Mouse (Mus musculus): ENCODE results near the gene Rnf17. TPM values are rescaled to one million over a fixed set of nuclear protein-coding genes. Genes with fewer than 3 reads are reported as not detected.

The Rnf17 gene
- polyA plus RNA-seq, 1 experiment from 2014 or later = 3.6 TPM

GRCm38 (mm10) chr14:56365292-56365691, 37.1 kb upstream of the Rnf17 start:
- H3K27ac ChIP-seq (replicated peaks in 1 of 2; ENCODE audit: control insufficient read depth in 1 of 2, insufficient read depth in 1 of 2, low read depth in 2 of 2, low read length in 2 of 2) = no peak overlapping the region
- H3K27me3 ChIP-seq (ENCODE audit: control insufficient read depth, insufficient read depth, low read length) = peaks cover 58% of the 10 kb centered on the region
- no peaks in the 10 kb centered on the region for H3K9me3 ChIP-seq (ENCODE audit: control insufficient read depth, low read length)
- peak overlapping the region; percentile 65 for H3K4me2 ChIP-seq (ENCODE audit: low read length)
- H3K9ac ChIP-seq (ENCODE audit: low read length) = no peak overlapping the region
- H3K4me1 ChIP-seq (ENCODE audit: control insufficient read depth in 2 of 2, insufficient read depth in 2 of 2, low read length in 2 of 2) = peaks cover 0 to 9% of the 10 kb centered on the region in 2 experiments; a peak in 3 of 4 replicates
- no peaks in the 10 kb centered on the region for H3K36me3 ChIP-seq (ENCODE audit: control insufficient read depth, insufficient read depth, low read length)
- H3K4me3 ChIP-seq (ENCODE audit: control insufficient read depth in 1 of 2, insufficient read depth in 1 of 2, low read depth in 1 of 2, low read length in 2 of 2) = peak overlapping the region; percentile 39 to 40
- 24% methylated on average over 8 of the region's 8 CpGs for WGBS
- ATAC-seq (ENCODE audit: insufficient number of reproducible peaks, insufficient read depth, low FRiP score, low read depth) = no peak

GRCm38 (mm10) chr14:56366712-56367111, 35.7 kb upstream of the Rnf17 start:
- WGBS = 21% methylated on average over 15 of the region's 15 CpGs
- H3K27ac ChIP-seq (replicated peaks in 1 of 2; ENCODE audit: control insufficient read depth in 1 of 2, insufficient read depth in 1 of 2, low read depth in 2 of 2, low read length in 2 of 2) = no peak overlapping the region
- no peaks in the 10 kb centered on the region for H3K36me3 ChIP-seq (ENCODE audit: control insufficient read depth, insufficient read depth, low read length)
- peaks cover 0 to 9% of the 10 kb centered on the region in 2 experiments; a peak in 3 of 4 replicates for H3K4me1 ChIP-seq (ENCODE audit: control insufficient read depth in 2 of 2, insufficient read depth in 2 of 2, low read length in 2 of 2)
- no peak for ATAC-seq (ENCODE audit: insufficient number of reproducible peaks, insufficient read depth, low FRiP score, low read depth)
- no peaks in the 10 kb centered on the region for H3K9me3 ChIP-seq (ENCODE audit: control insufficient read depth, low read length)
- no peak overlapping the region for H3K4me3 ChIP-seq (ENCODE audit: control insufficient read depth in 1 of 2, insufficient read depth in 1 of 2, low read depth in 1 of 2, low read length in 2 of 2)
- H3K9ac ChIP-seq (ENCODE audit: low read length) = no peak overlapping the region
- peaks cover 58% of the 10 kb centered on the region for H3K27me3 ChIP-seq (ENCODE audit: control insufficient read depth, insufficient read depth, low read length)
- H3K4me2 ChIP-seq (ENCODE audit: low read length) = peak overlapping the region; percentile 21; the same call in 1 of the 2 replicates

GRCm38 (mm10) chr14:56368834-56369233, 33.5 kb upstream of the Rnf17 start:
- Histone ChIP-seq H3K4me2 (ENCODE audit: low read length) (no peak overlapping the region), H3K27ac (replicated peaks in 1 of 2; ENCODE audit: control insufficient read depth in 1 of 2, insufficient read depth in 1 of 2, low read depth in 2 of 2, low read length in 2 of 2) (no peak overlapping the region), H3K9ac (ENCODE audit: low read length) (no peak overlapping the region), H3K9me3 (ENCODE audit: control insufficient read depth, low read length) (no peaks in the 10 kb centered on the region), H3K27me3 (ENCODE audit: control insufficient read depth, insufficient read depth, low read length) (peaks cover 44% of the 10 kb centered on the region), H3K36me3 (ENCODE audit: control insufficient read depth, insufficient read depth, low read length) (no peaks in the 10 kb centered on the region), H3K4me3 (ENCODE audit: control insufficient read depth in 1 of 2, insufficient read depth in 1 of 2, low read depth in 1 of 2, low read length in 2 of 2) (no peak overlapping the region), H3K4me1 (ENCODE audit: control insufficient read depth in 2 of 2, insufficient read depth in 2 of 2, low read length in 2 of 2) (peaks cover 0 to 9% of the 10 kb centered on the region in 2 experiments; a peak in 3 of 4 replicates)
- WGBS = 52% methylated on average over 3 of the region's 3 CpGs
- ATAC-seq (ENCODE audit: insufficient number of reproducible peaks, insufficient read depth, low FRiP score, low read depth) = no peak

GRCm38 (mm10) chr14:56375731-56376130, 26.6 kb upstream of the Rnf17 start:
- H3K27ac ChIP-seq (replicated peaks in 1 of 2; ENCODE audit: control insufficient read depth in 1 of 2, insufficient read depth in 1 of 2, low read depth in 2 of 2, low read length in 2 of 2) = no peak overlapping the region
- no peak overlapping the region for H3K4me2 ChIP-seq (ENCODE audit: low read length)
- H3K4me3 ChIP-seq (ENCODE audit: control insufficient read depth in 1 of 2, insufficient read depth in 1 of 2, low read depth in 1 of 2, low read length in 2 of 2) = no peak overlapping the region
- peaks cover 0 to 3% of the 10 kb centered on the region in 2 experiments; a peak in 1 of 4 replicates for H3K4me1 ChIP-seq (ENCODE audit: control insufficient read depth in 2 of 2, insufficient read depth in 2 of 2, low read length in 2 of 2)
- no peak for ATAC-seq (ENCODE audit: insufficient number of reproducible peaks, insufficient read depth, low FRiP score, low read depth)
- no peaks in the 10 kb centered on the region; the same call in 1 of the 2 replicates for H3K27me3 ChIP-seq (ENCODE audit: control insufficient read depth, insufficient read depth, low read length)
- 1% methylated on average over 6 of the region's 6 CpGs for WGBS
- H3K9ac ChIP-seq (ENCODE audit: low read length) = no peak overlapping the region
- no peaks in the 10 kb centered on the region for H3K9me3 ChIP-seq (ENCODE audit: control insufficient read depth, low read length)
- no peaks in the 10 kb centered on the region for H3K36me3 ChIP-seq (ENCODE audit: control insufficient read depth, insufficient read depth, low read length)

GRCm38 (mm10) chr14:56377745-56378144, 24.6 kb upstream of the Rnf17 start:
- H3K4me3 ChIP-seq (ENCODE audit: control insufficient read depth in 1 of 2, insufficient read depth in 1 of 2, low read depth in 1 of 2, low read length in 2 of 2) = no peak overlapping the region
- no peak overlapping the region for H3K27ac ChIP-seq (replicated peaks in 1 of 2; ENCODE audit: control insufficient read depth in 1 of 2, insufficient read depth in 1 of 2, low read depth in 2 of 2, low read length in 2 of 2)
- no peak for ATAC-seq (ENCODE audit: insufficient number of reproducible peaks, insufficient read depth, low FRiP score, low read depth)
- no peak overlapping the region for H3K9ac ChIP-seq (ENCODE audit: low read length)
- no peaks in the 10 kb centered on the region for H3K36me3 ChIP-seq (ENCODE audit: control insufficient read depth, insufficient read depth, low read length)
- no peaks in the 10 kb centered on the region; the same call in 1 of the 2 replicates for H3K27me3 ChIP-seq (ENCODE audit: control insufficient read depth, insufficient read depth, low read length)
- no peak overlapping the region for H3K4me2 ChIP-seq (ENCODE audit: low read length)
- peaks cover 0 to 3% of the 10 kb centered on the region in 2 experiments; a peak in 1 of 4 replicates for H3K4me1 ChIP-seq (ENCODE audit: control insufficient read depth in 2 of 2, insufficient read depth in 2 of 2, low read length in 2 of 2)
- no peaks in the 10 kb centered on the region for H3K9me3 ChIP-seq (ENCODE audit: control insufficient read depth, low read length)

- WGBS = 36% methylated on average over 9 of the region's 9 CpGs
- no peaks in the 10 kb centered on the region for H3K9me3 ChIP-seq (ENCODE audit: control insufficient read depth, low read length)
- H3K4me3 ChIP-seq (ENCODE audit: control insufficient read depth in 1 of 2, insufficient read depth in 1 of 2, low read depth in 1 of 2, low read length in 2 of 2) = no peak overlapping the region
- H3K9ac ChIP-seq (ENCODE audit: low read length) = no peak overlapping the region
- H3K36me3 ChIP-seq (ENCODE audit: control insufficient read depth, insufficient read depth, low read length) = no peaks in the 10 kb centered on the region
- H3K4me1 ChIP-seq (ENCODE audit: control insufficient read depth in 2 of 2, insufficient read depth in 2 of 2, low read length in 2 of 2) = peaks cover 0 to 3% of the 10 kb centered on the region in 2 experiments; a peak in 1 of 4 replicates
- no peak for ATAC-seq (ENCODE audit: insufficient number of reproducible peaks, insufficient read depth, low FRiP score, low read depth)
- no peak overlapping the region for H3K27ac ChIP-seq (replicated peaks in 1 of 2; ENCODE audit: control insufficient read depth in 1 of 2, insufficient read depth in 1 of 2, low read depth in 2 of 2, low read length in 2 of 2)
- no peaks in the 10 kb centered on the region for H3K27me3 ChIP-seq (ENCODE audit: control insufficient read depth, insufficient read depth, low read length)
- no peak overlapping the region for H3K4me2 ChIP-seq (ENCODE audit: low read length)
These were observed 23.0 kb upstream of the Rnf17 start for GRCm38 (mm10) chr14:56379336-56379735.

GRCm38 (mm10) chr14:56382366-56382765, 20.0 kb upstream of the Rnf17 start:
- no peak overlapping the region for H3K4me2 ChIP-seq (ENCODE audit: low read length)
- H3K9me3 ChIP-seq (ENCODE audit: control insufficient read depth, low read length) = no peaks in the 10 kb centered on the region
- H3K27ac ChIP-seq (replicated peaks in 1 of 2; ENCODE audit: control insufficient read depth in 1 of 2, insufficient read depth in 1 of 2, low read depth in 2 of 2, low read length in 2 of 2) = no peak overlapping the region
- H3K4me1 ChIP-seq (ENCODE audit: control insufficient read depth in 2 of 2, insufficient read depth in 2 of 2, low read length in 2 of 2) = peaks cover 0 to 3% of the 10 kb centered on the region in 2 experiments; a peak in 1 of 4 replicates
- H3K27me3 ChIP-seq (ENCODE audit: control insufficient read depth, insufficient read depth, low read length) = no peaks in the 10 kb centered on the region
- no peaks in the 10 kb centered on the region for H3K36me3 ChIP-seq (ENCODE audit: control insufficient read depth, insufficient read depth, low read length)
- H3K4me3 ChIP-seq (ENCODE audit: control insufficient read depth in 1 of 2, insufficient read depth in 1 of 2, low read depth in 1 of 2, low read length in 2 of 2) = no peak overlapping the region
- no peak overlapping the region for H3K9ac ChIP-seq (ENCODE audit: low read length)
- WGBS = 79% methylated on average over 4 of the region's 4 CpGs
- no peak for ATAC-seq (ENCODE audit: insufficient number of reproducible peaks, insufficient read depth, low FRiP score, low read depth)

GRCm38 (mm10) chr14:56390247-56390646, 12.1 kb upstream of the Rnf17 start:
- H3K4me3 ChIP-seq (ENCODE audit: control insufficient read depth in 1 of 2, insufficient read depth in 1 of 2, low read depth in 1 of 2, low read length in 2 of 2) = no peak overlapping the region
- no peak for ATAC-seq (ENCODE audit: insufficient number of reproducible peaks, insufficient read depth, low FRiP score, low read depth)
- no peak overlapping the region for H3K27ac ChIP-seq (replicated peaks in 1 of 2; ENCODE audit: control insufficient read depth in 1 of 2, insufficient read depth in 1 of 2, low read depth in 2 of 2, low read length in 2 of 2)
- H3K9ac ChIP-seq (ENCODE audit: low read length) = no peak overlapping the region
- H3K4me1 ChIP-seq (ENCODE audit: control insufficient read depth in 2 of 2, insufficient read depth in 2 of 2, low read length in 2 of 2) = peaks cover 5 to 6% of the 10 kb centered on the region in 2 experiments
- WGBS = 49% methylated on average over 3 of the region's 3 CpGs
- H3K27me3 ChIP-seq (ENCODE audit: control insufficient read depth, insufficient read depth, low read length) = no peaks in the 10 kb centered on the region
- H3K36me3 ChIP-seq (ENCODE audit: control insufficient read depth, insufficient read depth, low read length) = no peaks in the 10 kb centered on the region
- no peaks in the 10 kb centered on the region for H3K9me3 ChIP-seq (ENCODE audit: control insufficient read depth, low read length)
- H3K4me2 ChIP-seq (ENCODE audit: low read length) = no peak overlapping the region
